Mouse (Mus musculus) lung, adult 2 months (tissue): ENCODE measurements around the gene Gm10447.

Source experiments
- CTCF ChIP-seq: fragments of 200-500 bp; IDR thresholded peaks from 2 replicates; pipeline ENCODE4 v1.5.1; 2011; ENCODE audit warnings: mild to moderate bottlenecking, low read length, control low read depth; ENCODE audit not compliant: insufficient read depth
- POLR2A ChIP-seq: fragments of 200-500 bp; IDR thresholded peaks from 2 replicates; pipeline ENCODE4 v1.6.1; 2011; ENCODE audit warnings: low read depth, mild to moderate bottlenecking, control low read depth, low read length, borderline replicate concordance; ENCODE audit errors: extremely low read depth

GRCm38 (mm10) chr11:53481088-53481730, 24.3 kb upstream of the Gm10447 start:
- TF ChIP-seq CTCF (no peak), POLR2A (no peak)
